Mouse (Mus musculus) hindbrain, embryonic 10.5 days (tissue): ENCODE data around the gene Hsp90aa1. TPM values are rescaled to one million over a fixed set of nuclear protein-coding genes. Genes with fewer than 3 reads are reported as not detected.
A peak's percentile ranks its signal among the peaks of the same experiment; 100 is the strongest.
"Not testable (repeated sequence)": the region's sequence is repeated elsewhere in the genome, so short reads cannot be mapped to it uniquely, and the experiment has no call there.

Experiments used
- DNase-seq: peaks from one replicate; pipeline ENCODE4 v3.0.0-alpha.2; 2017; ENCODE audit warnings: low spot score
- H3K27ac ChIP-seq: fragments of 300-500 bp; sonication (generic); 2 replicates; pipeline ENCODE4 v1.5.1; 2016; ENCODE audit warnings: mild to moderate bottlenecking, moderate library complexity
- H3K27me3 ChIP-seq: fragments of 300-500 bp; sonication (generic); 2 replicates; pipeline ENCODE4 v1.6.1; 2016; ENCODE audit warnings: mild to moderate bottlenecking; ENCODE audit not compliant: poor library complexity, insufficient read depth, severe bottlenecking
- H3K36me3 ChIP-seq: fragments of 300-500 bp; sonication (generic); 2 replicates; pipeline ENCODE4 v1.6.1; 2016; ENCODE audit warnings: mild to moderate bottlenecking, moderate library complexity
- H3K4me1 ChIP-seq: fragments of 300-500 bp; sonication (generic); replicated peaks from 2 replicates; pipeline ENCODE4 v1.6.1; 2016; ENCODE audit warnings: mild to moderate bottlenecking
- H3K4me3 ChIP-seq: fragments of 300-500 bp; sonication (generic); 2 replicates; pipeline ENCODE4 v1.5.1; 2016; ENCODE audit warnings: mild to moderate bottlenecking, moderate library complexity
- H3K9me3 ChIP-seq: fragments of 300-500 bp; sonication (generic); 2 replicates; pipeline ENCODE4 v1.6.1; 2016; ENCODE audit warnings: mild to moderate bottlenecking, moderate library complexity
- WGBS: fragments of 180-500 bp; shearing (Covaris S2); methylation state at CpG from one replicate; pipeline ENCODE4 v1.1.7; 2016; 5-methylcytosine and 5-hydroxymethylcytosine counted together
- polyA plus RNA-seq: library from polyadenylated mRNA; unstranded; fragments of >200 nt; fragmentation: Nextera tagmentation; extraction: Ambion mirVana; gene quantifications from 2 replicates; pipeline ENCODE4 v1.2.1, GENCODE M21; 2016

Hsp90aa1 gene
- polyA plus RNA-seq, 1 experiment from 2014 or later, result 893 TPM

DNA sequence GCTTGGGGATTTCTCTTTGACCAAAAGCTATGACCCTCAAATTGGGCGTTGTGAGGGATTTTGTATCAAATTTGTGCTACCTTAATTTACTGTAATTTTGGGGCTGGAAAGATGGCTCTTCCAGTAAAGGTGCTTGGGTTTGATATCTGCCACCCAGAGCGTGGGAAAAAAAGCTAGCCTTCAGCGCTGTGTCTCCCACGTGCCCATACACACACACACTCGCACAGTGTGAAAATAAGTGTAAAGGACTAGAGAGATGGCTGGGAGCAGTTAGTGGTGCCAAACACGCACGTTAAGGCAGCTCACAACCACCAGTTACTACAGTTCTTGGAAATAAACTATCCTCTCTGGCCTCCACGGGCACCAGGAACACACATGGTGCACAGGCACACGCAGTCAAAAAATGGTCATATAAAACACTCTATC, 5.5 kb downstream of the Hsp90aa1 start:
- H3K9me3 ChIP-seq, result no peaks in the 10 kb centered on the region
- H3K27me3 ChIP-seq, result no peaks in the 10 kb centered on the region
- H3K27ac ChIP-seq, result peak overlapping the region; percentile 100
- H3K4me3 ChIP-seq, result peak overlapping the region; percentile 93
- WGBS, result 59% methylated on average over 9 of the region's 9 CpGs
- peaks cover 48% of the 10 kb centered on the region for H3K4me1 ChIP-seq
- DNase-seq, result no peak
- peaks cover 31% of the 10 kb centered on the region for H3K36me3 ChIP-seq

DNA sequence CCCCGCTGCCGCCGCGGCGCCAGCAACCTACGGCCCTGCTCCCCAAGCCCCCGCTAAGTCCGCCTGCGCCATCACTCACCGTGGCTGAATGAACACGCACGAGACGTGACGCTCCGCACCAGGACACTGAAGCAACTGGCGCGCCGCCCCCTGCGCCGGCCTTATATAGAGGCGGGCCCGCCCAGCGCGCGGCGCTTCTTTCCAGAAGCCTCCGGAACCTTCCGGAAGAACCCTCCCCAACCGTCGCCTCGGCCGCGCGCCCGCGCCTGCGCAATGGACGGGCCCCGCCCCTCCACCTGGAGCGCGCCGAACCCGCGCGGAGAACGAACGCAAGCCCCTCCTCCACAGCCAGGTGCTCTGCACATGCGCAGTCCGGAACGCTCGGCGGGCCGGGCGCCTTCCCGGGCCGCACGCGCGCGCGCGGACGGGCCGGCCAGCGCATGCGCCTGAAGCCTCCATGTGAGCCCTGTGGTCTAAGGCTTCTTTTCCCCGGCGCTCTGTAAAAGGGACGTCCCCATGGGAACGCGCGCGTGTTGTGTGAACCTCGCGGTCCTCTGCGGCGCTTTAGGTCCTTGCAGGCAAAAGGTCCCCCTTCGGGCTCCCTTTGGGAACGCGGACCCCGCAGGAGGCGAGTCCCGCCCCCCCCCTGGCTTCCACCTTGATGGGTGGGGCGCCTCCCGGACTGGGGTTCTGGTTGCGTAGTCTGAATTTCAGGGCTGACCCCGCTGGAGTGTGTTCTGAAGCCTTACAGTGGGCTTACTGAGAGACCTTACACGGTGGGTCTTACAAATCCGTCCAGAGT, 6.2 kb downstream of the Hsp90aa1 start:
- Histone ChIP-seq H3K4me3 (peak overlapping the region; percentile 93), H3K4me1 (peaks cover 42% of the 10 kb centered on the region), H3K9me3 (no peaks in the 10 kb centered on the region), H3K27ac (peak overlapping the region; percentile 100), H3K27me3 (no peaks in the 10 kb centered on the region), H3K36me3 (peaks cover 37% of the 10 kb centered on the region)
- WGBS, result under 1% methylated on average over 89 of the region's 89 CpGs
- peak; percentile 98 for DNase-seq

DNA sequence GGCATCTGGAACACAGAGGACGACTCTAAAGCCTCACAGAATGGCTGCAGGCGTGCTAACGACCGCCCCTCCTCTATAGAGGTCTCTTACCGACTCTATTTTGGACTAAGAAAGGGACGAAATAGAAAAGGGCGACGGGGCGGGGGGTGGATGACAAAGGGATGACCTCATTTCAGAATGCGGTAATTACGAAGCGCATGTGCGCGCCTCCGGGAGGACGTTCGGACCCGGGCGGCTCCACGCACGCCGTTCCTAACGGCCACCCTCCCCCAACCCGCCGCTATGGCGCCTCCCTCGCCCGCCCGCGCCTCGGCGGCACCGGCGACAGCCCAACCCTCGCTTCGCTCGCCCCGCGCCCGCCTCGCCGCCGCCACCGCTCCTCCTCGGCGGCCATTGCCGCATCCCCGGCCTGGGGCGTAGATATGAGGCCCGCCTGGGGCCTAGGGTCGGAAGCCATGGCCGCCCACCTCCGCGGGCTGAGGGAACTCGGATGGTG, 6.8 kb downstream of the Hsp90aa1 start:
- peak; percentile 70 for DNase-seq
- H3K4me3 ChIP-seq, result peak overlapping the region; percentile 93
- H3K4me1 ChIP-seq, result peaks cover 36% of the 10 kb centered on the region
- under 1% methylated on average over 55 of the region's 55 CpGs for WGBS
- H3K36me3 ChIP-seq, result peaks cover 39% of the 10 kb centered on the region
- H3K9me3 ChIP-seq, result no peaks in the 10 kb centered on the region
- no peaks in the 10 kb centered on the region for H3K27me3 ChIP-seq
- H3K27ac ChIP-seq, result peak overlapping the region; percentile 100

DNA sequence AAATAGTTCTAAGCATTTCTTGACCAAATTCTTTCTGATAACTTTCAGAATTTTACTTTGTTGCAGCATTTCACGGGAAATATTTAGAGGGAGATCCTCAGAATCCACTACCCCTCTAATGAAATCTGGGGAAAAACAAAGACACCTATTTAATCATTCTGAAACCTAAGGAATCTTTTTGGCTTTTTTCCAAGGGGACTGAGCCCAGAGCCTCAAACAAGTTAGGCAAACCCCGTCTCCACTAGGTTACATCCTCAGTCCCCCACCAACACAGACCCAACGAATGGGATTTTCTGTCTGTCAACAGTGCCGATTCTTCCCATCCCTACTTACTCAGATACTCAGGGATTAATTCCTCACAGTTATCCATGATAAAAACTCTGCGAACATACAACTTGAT, 9.2 kb downstream of the Hsp90aa1 start:
- WGBS, result 88% methylated on average over 5 of the region's 5 CpGs
- not testable (repeated sequence) for DNase-seq, H3K27ac ChIP-seq, H3K4me3 ChIP-seq, H3K9me3 ChIP-seq, H3K27me3 ChIP-seq
- H3K36me3 ChIP-seq, result peaks cover 63% of the 10 kb centered on the region
- peaks cover 25% of the 10 kb centered on the region for H3K4me1 ChIP-seq

DNA sequence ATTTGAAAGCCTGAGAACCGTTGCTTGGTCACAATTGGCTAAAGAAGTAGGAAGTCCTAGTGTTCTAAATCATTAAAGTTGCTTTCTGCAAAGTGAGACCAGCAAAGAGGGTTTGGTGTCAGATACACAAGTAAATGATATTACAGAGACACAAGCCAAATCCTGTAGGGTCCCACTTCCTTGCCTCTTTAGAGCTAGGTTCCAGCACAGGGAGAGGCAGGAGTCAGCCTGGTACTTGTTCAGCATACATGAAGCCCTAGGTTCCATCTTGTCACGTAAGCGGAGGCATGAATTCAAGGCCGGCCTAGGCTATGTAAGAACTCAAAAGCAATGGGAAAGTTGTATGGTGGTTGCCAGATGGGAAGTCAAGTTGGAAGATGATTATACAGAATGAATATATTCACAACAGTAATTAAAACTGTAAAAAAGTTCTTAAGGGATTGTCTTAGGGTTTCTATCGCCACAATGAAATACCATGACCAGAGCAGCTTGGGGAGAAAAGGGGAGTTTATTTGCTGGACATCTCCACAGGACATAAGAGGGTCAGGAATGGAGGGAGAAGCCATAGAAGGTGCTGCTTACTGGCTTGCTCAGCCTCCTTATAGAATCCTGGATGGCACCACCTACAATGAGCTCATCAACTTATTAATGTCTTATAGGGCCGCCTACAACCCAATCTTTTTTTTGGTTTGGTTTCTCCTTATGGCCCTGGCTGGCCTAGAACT, 12.4 kb downstream of the Hsp90aa1 start:
- Histone ChIP-seq H3K27ac (no peak overlapping the region), H3K4me1 (peaks cover 13% of the 10 kb centered on the region), H3K9me3 (no peaks in the 10 kb centered on the region), H3K36me3 (peaks cover 93% of the 10 kb centered on the region), H3K4me3 (no peak overlapping the region), H3K27me3 (no peaks in the 10 kb centered on the region)
- DNase-seq, result no peak
- WGBS, result 92% methylated on average over 6 of the region's 6 CpGs

DNA sequence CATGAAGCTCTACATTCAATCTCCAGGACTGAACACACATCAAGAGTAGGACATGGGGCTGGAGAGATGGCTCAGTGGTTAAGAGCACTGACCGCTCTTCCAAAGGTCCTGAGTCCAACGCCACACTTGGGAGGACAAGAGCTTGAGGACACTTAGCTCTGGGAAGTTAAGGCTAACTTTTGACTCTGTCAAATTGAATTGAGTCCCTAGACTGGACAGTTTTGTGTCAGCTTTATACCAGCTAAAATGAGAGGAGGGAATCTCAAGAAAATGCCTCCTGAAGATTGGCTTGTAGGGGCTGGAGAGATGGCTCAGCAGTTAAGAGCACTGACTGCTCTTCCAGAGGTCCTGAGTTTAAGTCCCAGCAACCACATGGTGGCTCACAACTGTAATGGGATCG, 13.6 kb downstream of the Hsp90aa1 start:
- WGBS, result 91% methylated on average over 3 of the region's 3 CpGs
- H3K4me3 ChIP-seq, DNase-seq, H3K27me3 ChIP-seq, H3K9me3 ChIP-seq, H3K4me1 ChIP-seq, H3K27ac ChIP-seq: not testable (repeated sequence)
- H3K36me3 ChIP-seq, result peaks cover 87% of the 10 kb centered on the region

DNA sequence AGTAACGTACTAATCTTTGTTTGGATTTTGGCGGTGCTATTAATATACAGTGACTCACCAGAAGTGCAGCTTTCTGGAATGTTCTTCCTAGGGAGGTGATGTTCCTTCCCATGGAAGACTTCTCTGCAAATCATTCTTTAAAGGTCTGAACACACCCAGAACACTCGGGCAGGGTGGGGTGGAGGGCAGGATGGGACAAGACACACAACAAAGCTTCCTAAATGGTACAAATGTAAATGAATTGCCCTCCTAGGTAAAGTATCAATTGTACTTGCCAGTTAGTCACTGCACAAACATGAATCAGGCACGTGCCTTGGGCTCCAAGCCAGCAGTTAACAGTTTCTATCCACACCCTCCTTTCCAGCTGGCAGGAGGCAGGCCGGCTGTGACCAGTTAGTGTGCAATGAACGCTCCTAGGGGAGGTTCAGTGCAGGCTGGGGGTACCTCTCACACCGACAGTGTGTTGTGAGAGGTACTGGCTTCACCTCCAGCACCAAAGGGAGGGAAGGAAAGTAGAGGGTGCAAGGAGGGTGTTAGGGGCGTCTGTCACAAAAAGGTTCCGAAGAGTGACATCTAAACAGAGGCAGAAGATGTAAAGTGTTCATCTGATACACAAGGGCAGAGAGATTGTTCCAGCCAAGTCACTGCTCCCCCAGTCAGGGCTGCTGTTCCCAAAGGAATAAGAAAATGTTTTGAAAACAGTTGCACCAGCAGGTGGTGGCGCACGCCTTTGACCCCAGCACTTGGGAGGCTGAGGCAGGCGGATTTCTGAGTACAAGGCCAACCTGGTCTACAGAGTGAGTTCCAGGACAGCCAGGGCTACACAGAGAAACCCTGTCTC, 14.4 kb downstream of the Hsp90aa1 start:
- Histone ChIP-seq H3K4me1 (0 out of 2 replicates have a peak, but pooled peaks cover 3% of the 10 kb centered on the region), H3K27me3 (no peaks in the 10 kb centered on the region), H3K36me3 (peaks cover 79% of the 10 kb centered on the region), H3K27ac (no peak overlapping the region), H3K9me3 (no peaks in the 10 kb centered on the region), H3K4me3 (no peak overlapping the region)
- WGBS, result 86% methylated on average over 12 of the region's 12 CpGs
- DNase-seq, result no peak

DNA sequence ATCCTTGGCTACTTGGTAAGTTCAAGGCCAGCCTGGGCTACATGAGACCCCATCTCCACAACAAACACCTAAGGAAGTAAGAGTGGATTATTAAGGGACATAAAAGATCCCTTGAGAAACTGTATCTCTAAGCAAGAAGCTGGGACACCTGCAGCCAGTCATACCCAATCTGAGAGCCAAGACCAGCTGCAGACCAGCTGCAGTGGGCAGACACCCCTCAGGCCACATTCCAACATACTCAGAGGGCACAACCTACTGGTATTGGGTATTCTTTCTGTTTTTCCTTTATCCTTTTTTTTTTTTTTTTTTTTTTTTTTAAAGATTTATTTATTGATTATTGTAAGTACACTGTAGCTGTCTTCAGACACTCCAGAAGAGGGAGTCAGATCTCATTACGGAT, 18.9 kb downstream of the Hsp90aa1 start:
- H3K27me3 ChIP-seq, result no peaks in the 10 kb centered on the region
- no peak overlapping the region for H3K27ac ChIP-seq
- DNase-seq, result no peak
- peaks cover 39% of the 10 kb centered on the region for H3K36me3 ChIP-seq
- no peaks in the 10 kb centered on the region for H3K9me3 ChIP-seq
- no peak overlapping the region for H3K4me3 ChIP-seq
- no CpG with 5 or more reads among the region's 1 CpGs for WGBS
- peaks cover 4% of the 10 kb centered on the region for H3K4me1 ChIP-seq

DNA sequence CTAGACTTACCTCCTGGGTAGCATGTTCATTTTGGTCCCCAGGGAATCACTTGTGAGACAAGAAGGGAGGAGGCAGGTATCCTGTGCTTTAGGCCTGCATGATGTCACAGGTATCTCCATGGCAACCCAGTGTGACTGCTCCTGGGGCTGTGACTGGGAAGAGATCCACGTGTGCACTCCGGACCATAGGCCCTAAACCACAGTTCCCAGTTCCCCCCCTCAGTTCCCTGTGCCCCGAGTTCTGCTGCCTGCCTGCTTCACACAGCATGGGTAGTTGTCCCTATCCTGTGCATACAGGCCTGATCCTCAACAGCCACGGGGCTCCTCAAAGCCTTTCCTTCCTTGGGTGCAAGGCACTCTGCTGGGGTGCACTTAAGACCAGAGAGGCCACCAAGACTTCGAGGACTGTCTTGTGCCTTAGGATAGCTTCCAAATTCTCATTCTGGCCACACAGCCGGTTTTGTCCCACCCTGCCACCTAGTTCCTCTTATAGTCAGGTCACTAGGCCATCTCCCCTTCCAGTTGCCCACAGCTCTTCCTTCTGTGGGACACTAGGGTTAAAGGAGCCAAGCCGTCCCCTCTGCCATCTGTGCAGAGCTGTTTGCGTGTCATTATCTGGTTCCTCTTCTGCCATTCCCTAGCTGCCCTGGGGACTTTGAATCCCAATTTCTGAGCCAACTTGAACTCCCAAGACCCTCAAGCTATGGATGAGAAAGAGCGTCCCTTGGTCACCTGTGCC, 19.8 kb downstream of the Hsp90aa1 start, which contains the start of gene 1700001K19Rik:
Gene 1700001K19Rik, minus strand, starts transcription at position 59 of the 739 bp plus-strand sequence.
- no peak for DNase-seq
- Histone ChIP-seq H3K36me3 (peaks cover 31% of the 10 kb centered on the region), H3K4me1 (peaks cover 4% of the 10 kb centered on the region), H3K27ac (no peak within 1 kb of the TSS), H3K27me3 (no peaks in the 10 kb centered on the region), H3K4me3 (no peak within 1 kb of the TSS), H3K9me3 (no peaks in the 10 kb centered on the region)
- 77% methylated on average over 9 of the region's 9 CpGs for WGBS

DNA sequence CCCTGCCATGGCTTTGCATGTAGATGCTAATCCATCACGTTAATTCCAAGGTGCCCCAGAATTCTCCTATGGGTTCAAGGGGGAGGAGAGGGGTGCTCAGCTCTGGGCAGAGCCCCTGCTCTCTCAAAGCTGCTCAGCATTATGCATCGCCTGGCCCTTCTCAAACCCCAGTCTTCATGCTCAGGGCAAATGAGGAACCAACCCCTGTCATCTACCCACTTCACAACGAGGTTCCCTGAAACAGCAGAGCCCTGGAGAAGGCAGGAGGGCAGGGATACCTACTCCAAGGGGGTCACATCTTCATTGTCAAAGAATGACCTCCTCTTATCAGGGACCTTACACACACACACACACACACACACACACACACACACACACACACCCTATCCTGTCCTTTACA, 20.6 kb downstream of the Hsp90aa1 start:
- Histone ChIP-seq H3K9me3 (no peaks in the 10 kb centered on the region), H3K4me1 (peaks cover 4% of the 10 kb centered on the region), H3K4me3 (no peak overlapping the region), H3K36me3 (peaks cover 22% of the 10 kb centered on the region), H3K27ac (no peak overlapping the region), H3K27me3 (no peaks in the 10 kb centered on the region)
- 70% methylated on average over 3 of the region's 3 CpGs for WGBS
- DNase-seq, result no peak

DNA sequence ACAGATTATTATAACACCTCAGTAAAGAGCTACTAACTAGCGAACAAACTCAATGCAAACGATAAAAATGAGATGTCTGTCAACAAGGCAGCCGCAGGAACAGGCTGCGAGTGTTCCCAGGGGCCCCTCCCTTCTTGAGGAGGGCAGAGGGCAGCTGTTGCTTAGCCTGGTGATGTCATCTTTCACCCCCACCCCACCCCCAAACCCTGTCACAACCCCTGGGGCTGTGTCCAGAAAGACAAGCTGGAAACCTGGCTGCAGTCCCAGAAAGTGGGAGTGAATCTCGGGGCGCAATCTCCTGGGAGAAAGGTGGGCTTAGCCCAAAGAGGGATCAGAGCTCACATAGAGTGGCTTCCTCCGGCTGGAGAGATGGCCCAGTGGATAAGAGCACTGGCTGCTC, 21.3 kb downstream of the Hsp90aa1 start:
- H3K4me1 ChIP-seq, result peaks cover 4% of the 10 kb centered on the region
- H3K27ac ChIP-seq, result no peak overlapping the region
- no peaks in the 10 kb centered on the region for H3K9me3 ChIP-seq
- no peaks in the 10 kb centered on the region for H3K27me3 ChIP-seq
- H3K4me3 ChIP-seq, result no peak overlapping the region
- DNase-seq, result no peak
- peaks cover 15% of the 10 kb centered on the region for H3K36me3 ChIP-seq
- WGBS, result 65% methylated on average over 7 of the region's 7 CpGs

DNA sequence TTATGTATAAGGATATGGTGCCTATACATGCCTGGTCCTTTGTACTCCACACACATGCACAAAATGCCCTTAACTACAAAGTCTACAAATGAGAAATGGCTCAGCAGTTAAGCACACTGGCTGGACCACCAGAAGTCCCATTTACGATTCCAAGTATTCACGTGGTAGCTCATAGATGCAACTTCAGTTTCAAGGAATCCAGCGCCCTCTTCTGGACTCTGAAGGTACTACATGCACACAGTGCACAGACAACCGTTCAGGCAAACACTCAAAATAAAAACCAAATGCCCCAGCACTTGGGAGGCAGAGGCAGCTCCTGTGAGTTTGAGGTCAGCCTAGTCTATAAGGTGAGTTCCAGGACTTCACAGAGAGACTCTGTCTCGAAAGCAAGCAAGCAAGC, 28.3 kb downstream of the Hsp90aa1 start:
- H3K4me3 ChIP-seq, result no peak overlapping the region
- no peak for DNase-seq
- 49% methylated on average over 5 of the region's 5 CpGs for WGBS
- no peaks in the 10 kb centered on the region for H3K9me3 ChIP-seq
- H3K27me3 ChIP-seq, result no peaks in the 10 kb centered on the region
- peaks cover 18% of the 10 kb centered on the region for H3K36me3 ChIP-seq
- H3K4me1 ChIP-seq, result no peaks in the 10 kb centered on the region
- no peak overlapping the region for H3K27ac ChIP-seq
